Mouse (Mus musculus) heart, adult 8-10 months (tissue): ENCODE data around the gene Sirt4. TPM values are rescaled to one million over a fixed set of nuclear protein-coding genes. Genes with fewer than 3 reads are reported as not detected.
A peak's percentile ranks its signal among the peaks of the same experiment; 100 is the strongest.
"Not testable (repeated sequence)": the region's sequence is repeated elsewhere in the genome, so short reads cannot be mapped to it uniquely, and the experiment has no call there.

Experiments
- DNase-seq: peaks from one replicate; pipeline ENCODE4 v3.0.0; 2022; ENCODE audit warnings: low spot score
- total RNA-seq, 4 experiments: library from RNA; stranded (reverse); gene quantifications; 2 replicates each; pipeline ENCODE4 v1.2.4; 2022

The Sirt4 gene
- total RNA-seq, 4 experiments from 2014 or later, result 17.9 to 21.4 (median 19.6) TPM

- DNase-seq, result peak; percentile 91
These were observed 30.5 kb upstream of the Sirt4 start for GRCm38 (mm10) chr5:115514896-115515587.

GRCm38 (mm10) chr5:115514346-115514745 lies 29.8 kb upstream of the Sirt4 start:
- no peak for DNase-seq

- DNase-seq, result no peak
These were observed 29.2 kb upstream of the Sirt4 start for GRCm38 (mm10) chr5:115513721-115514120.

- DNase-seq, result no peak
These were observed 28.7 kb upstream of the Sirt4 start for GRCm38 (mm10) chr5:115513246-115513645.

GRCm38 (mm10) chr5:115512375-115512774 lies 27.9 kb upstream of the Sirt4 start:
- no peak for DNase-seq

GRCm38 (mm10) chr5:115509790-115510689 lies 25.5 kb upstream of the Sirt4 start:
- DNase-seq, result no peak

- DNase-seq, result no peak
These were observed 24.8 kb upstream of the Sirt4 start for GRCm38 (mm10) chr5:115509321-115509761.

GRCm38 (mm10) chr5:115508859-115509147 lies 24.3 kb upstream of the Sirt4 start:
- no peak for DNase-seq

GRCm38 (mm10) chr5:115507981-115508858 lies 23.7 kb upstream of the Sirt4 start:
- no peak for DNase-seq

GRCm38 (mm10) chr5:115507267-115507980 lies 22.9 kb upstream of the Sirt4 start:
- no peak for DNase-seq

GRCm38 (mm10) chr5:115506454-115507201 lies 22.1 kb upstream of the Sirt4 start, which contains the start of gene Pxn:
TSS of gene Pxn (plus strand) at chr5:115506676.
- DNase-seq, result peak; percentile 89

- not testable (repeated sequence) for DNase-seq
These were observed 21.1 kb upstream of the Sirt4 start for GRCm38 (mm10) chr5:115505617-115506016.

- DNase-seq, result no peak
These were observed 18.5 kb upstream of the Sirt4 start for GRCm38 (mm10) chr5:115503035-115503434.

GRCm38 (mm10) chr5:115500383-115500935 lies 15.9 kb upstream of the Sirt4 start:
- DNase-seq, result no peak

GRCm38 (mm10) chr5:115498307-115499240 lies 14.0 kb upstream of the Sirt4 start:
- no peak for DNase-seq

- no peak for DNase-seq
These were observed 12.5 kb upstream of the Sirt4 start for GRCm38 (mm10) chr5:115497033-115497432.

GRCm38 (mm10) chr5:115495618-115496017 lies 11.1 kb upstream of the Sirt4 start:
- DNase-seq, result not testable (repeated sequence)

GRCm38 (mm10) chr5:115493441-115493840 lies 8.9 kb upstream of the Sirt4 start:
- no peak for DNase-seq
